Comparison of ENCODE assay signal across 7 mouse cellular contexts in genomic region chr10:109664629-109665317, GRCm38 (mm10).
DNase-seq lines count a peak whose midpoint lies in the region; ATAC-seq and TF ChIP-seq lines count a peak whose summit lies in the region.

No protein-coding gene starts in this region.

- 27% methylated on average over 14 of the region's 14 CpGs for WGBS in hindbrain, postnatal 0 days

- H3K4me3 ChIP-seq in hindbrain, postnatal 0 days (ENCODE audit: low read length), result no peak overlapping the region

- peak; percentile 67 to 72 for DNase-seq in adrenal gland, adult 18-20 months (ENCODE audit: low spot score in 2 of 2)
- DNase-seq in cerebellum, adult 9-11 months, result peak; percentile 81
- DNase-seq in frontal cortex, postnatal 10 days (ENCODE audit: low spot score in 2 of 2), result peak; percentile 71 to 72
- DNase-seq in hindbrain, postnatal 0 days (ENCODE audit: low spot score), result peak; percentile 90
- DNase-seq in left cerebral cortex, adult 8-10 months (ENCODE audit: low spot score in 2 of 2), result peak; percentile 73 to 74
- DNase-seq in mesoderm, embryonic 11.5 days (ENCODE audit: low read depth, low spot score), result peak; percentile 70
- peak; percentile 13 for DNase-seq in skeletal muscle tissue, adult 2 months (ENCODE audit: low read depth, low spot score)

- H3K4me2 ChIP-seq in hindbrain, postnatal 0 days (ENCODE audit: low read depth, low read length), result peak overlapping the region; percentile 42

- H3K27ac ChIP-seq in hindbrain, postnatal 0 days, result no peak overlapping the region

- peak; percentile 90 for TF ChIP-seq CTCF in hindbrain, postnatal 0 days (IDR thresholded peaks at IDR 0.05; ENCODE audit: low read depth)

- H3K9me3 ChIP-seq in hindbrain, postnatal 0 days (ENCODE audit: low read length), result no peaks in the 10 kb centered on the region

- H3K4me1 ChIP-seq in hindbrain, postnatal 0 days (ENCODE audit: insufficient read depth, low read length), result no peaks in the 10 kb centered on the region

- H3K27me3 ChIP-seq in hindbrain, postnatal 0 days (ENCODE audit: insufficient read depth, low read length), result no peaks in the 10 kb centered on the region

- H3K36me3 ChIP-seq in hindbrain, postnatal 0 days (ENCODE audit: insufficient read depth, low read length), result no peaks in the 10 kb centered on the region

- H3K9ac ChIP-seq in hindbrain, postnatal 0 days (replicated peaks; ENCODE audit: low read length), result no peak overlapping the region

- ATAC-seq in hindbrain, postnatal 0 days, result peak; percentile 78

Comparison
In these comparisons a context has a peak if more than half of its experiments do, and no peak if none do; other contexts are left out.
1. DNase-seq: peak in every context shown above with its lines; median percentile 90 in hindbrain, postnatal 0 days; 81 in cerebellum, adult 9-11 months; 74 in left cerebral cortex, adult 8-10 months; 72 in frontal cortex, postnatal 10 days; 70 in mesoderm, embryonic 11.5 days; 70 in adrenal gland, adult 18-20 months; 13 in skeletal muscle tissue, adult 2 months.